Mouse (Mus musculus) lung, postnatal 14 days (tissue): ENCODE measurements around the gene Ypel3.

Experiments
- DNase-seq: peaks from one replicate; pipeline ENCODE4 v3.0.0; 2021

Ypel3 gene

GRCm38 (mm10) chr7:126818818-126819217 lies 42.1 kb downstream of the Ypel3 start:
- no peak for DNase-seq

- peak; percentile 89 for DNase-seq
Observed at GRCm38 (mm10) chr7:126821835-126822511, 45.2 kb downstream of the Ypel3 start.

- DNase-seq: no peak
Observed at GRCm38 (mm10) chr7:126822741-126823140, 46.0 kb downstream of the Ypel3 start.

DNA sequence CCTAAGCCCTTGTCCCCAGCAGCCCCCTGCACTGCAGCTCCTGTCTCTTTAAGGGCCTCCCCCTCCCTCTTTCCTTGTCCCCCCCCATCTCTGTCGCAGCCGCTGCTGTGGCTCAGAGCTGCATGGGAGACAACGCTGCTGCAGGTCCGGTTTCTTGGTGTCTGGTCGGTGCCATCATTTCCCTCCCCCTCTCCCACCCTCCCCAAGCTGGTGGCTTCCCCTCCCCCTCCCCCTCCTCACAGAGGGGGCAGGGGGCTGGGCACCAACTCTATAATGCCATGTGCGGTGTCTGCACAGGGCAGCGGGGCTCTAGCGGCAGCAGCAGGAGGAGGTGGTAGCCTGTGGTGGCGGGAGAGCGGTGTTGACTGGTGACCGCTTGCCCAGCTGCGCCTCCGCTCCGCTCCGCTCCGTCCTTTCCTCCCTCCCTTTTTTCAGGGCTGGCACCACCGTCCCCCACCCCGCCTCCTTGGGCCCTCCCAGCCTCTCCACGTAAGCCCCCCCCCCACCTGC lies 46.5 kb downstream of the Ypel3 start:
- DNase-seq: no peak

DNA sequence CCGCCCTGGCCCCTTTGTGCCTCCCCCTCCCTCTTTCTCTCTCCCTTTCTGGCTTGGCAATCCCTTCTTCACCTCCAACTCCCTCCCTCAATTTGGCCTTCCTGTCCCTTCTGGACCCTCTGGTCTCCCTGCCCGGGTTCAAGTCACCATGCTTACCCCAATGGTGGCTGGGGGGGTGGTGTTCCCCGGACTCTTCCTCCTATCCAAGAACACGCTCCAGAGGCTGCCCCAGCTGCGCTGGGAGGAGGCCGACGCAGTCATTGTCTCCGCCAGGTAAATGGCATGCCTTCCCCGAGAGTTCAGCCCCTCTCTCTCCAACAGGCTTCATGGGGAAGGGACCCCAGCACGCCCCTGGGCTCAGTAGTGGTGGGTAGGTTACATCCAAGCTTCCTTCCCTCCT lies 47.2 kb downstream of the Ypel3 start:
- DNase-seq: no peak

- DNase-seq: no peak
Observed at GRCm38 (mm10) chr7:126825403-126825802, 48.6 kb downstream of the Ypel3 start.

DNA sequence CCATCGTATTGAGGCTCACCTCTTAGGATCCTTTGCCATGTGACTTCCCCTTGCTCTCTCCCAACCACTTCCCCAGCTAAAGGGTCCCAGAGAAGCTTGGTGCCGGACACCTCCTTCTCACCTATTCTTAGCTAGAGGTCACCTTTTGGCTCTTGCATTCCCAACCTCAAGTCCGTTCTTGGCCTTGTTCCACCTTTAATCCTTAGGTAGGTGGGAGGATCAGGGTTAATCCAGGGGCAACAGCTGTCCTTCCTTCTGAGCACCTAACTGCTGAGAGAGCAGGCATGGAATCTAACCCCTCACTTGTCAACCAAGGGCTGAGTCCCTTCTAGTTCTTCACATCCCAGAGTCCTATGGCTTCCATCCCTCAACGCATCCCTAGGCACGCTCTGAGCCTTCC lies 49.2 kb downstream of the Ypel3 start:
- DNase-seq: no peak
